Mouse (Mus musculus): ENCODE measurements around the gene Thoc5.

DNA sequence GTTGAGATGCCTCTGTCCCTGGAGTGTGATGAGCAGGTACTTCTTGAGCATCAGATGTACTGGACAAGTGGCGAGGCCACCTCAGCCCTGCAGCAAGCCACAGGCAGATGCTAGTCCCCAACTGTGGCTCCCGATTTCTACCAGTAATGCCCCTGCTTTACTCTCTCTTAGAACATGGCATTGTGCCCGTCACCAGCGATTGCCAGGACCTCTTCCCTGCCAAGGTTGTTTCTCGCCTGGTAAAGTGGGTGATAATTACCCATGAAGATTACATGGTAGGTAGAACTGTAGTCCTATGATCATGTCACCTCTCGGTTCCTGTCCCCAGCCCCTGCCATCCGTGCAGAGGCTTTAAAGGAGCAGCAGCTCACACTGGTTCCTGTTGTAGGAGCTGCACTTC is 26.6 kb downstream of the Thoc5 start:
- TF ChIP-seq CTCF (IDR thresholded peaks at IDR 0.05; ENCODE audit: low read depth, low read length) (no peak), POLR2A (IDR thresholded peaks at IDR 0.05; ENCODE audit: extremely low read depth, insufficient read depth, low read length) (no peak)
